ENCODE assay signal across 8 mouse cellular contexts in genomic region chr6:146633629-146634014, GRCm38 (mm10). TPM values are rescaled to one million over a fixed set of nuclear protein-coding genes. Genes with fewer than 3 reads are reported as not detected.
DNase-seq lines count a peak whose midpoint lies in the region; ATAC-seq lines count a peak whose summit lies in the region.

No protein-coding gene starts in this region.

- no peaks in the 10 kb centered on the region for H3K27me3 ChIP-seq in limb, embryonic 10.5 days (ENCODE audit: low read depth, poor library complexity, severe bottlenecking)
- no peaks in the 10 kb centered on the region for H3K27me3 ChIP-seq in midbrain, embryonic 11.5 days (ENCODE audit: control insufficient read depth, insufficient read depth, low read length)

- peak overlapping the region; percentile 53 for H3K4me2 ChIP-seq in midbrain, embryonic 11.5 days

- peak overlapping the region; percentile 79 for H3K9ac ChIP-seq in midbrain, embryonic 11.5 days (ENCODE audit: low read length)

- 16% methylated on average over 14 of the region's 14 CpGs for WGBS in limb, embryonic 10.5 days
- WGBS in midbrain, embryonic 11.5 days: 11% methylated on average over 14 of the region's 14 CpGs

- no peaks in the 10 kb centered on the region for H3K9me3 ChIP-seq in limb, embryonic 10.5 days (replicated peaks)
- H3K9me3 ChIP-seq in midbrain, embryonic 11.5 days (ENCODE audit: control insufficient read depth, low read length): no peaks in the 10 kb centered on the region

- ATAC-seq in cerebellum, adult (ENCODE audit: insufficient number of reproducible peaks, low FRiP score, low TSS enrichment): 0 out of 2 replicates have a peak, but pooled peaks have one; percentile 15
- 0 out of 2 replicates have a peak, but pooled peaks have one; percentile 8 for ATAC-seq in midbrain, embryonic 11.5 days (ENCODE audit: low FRiP score)

- H3K4me3 ChIP-seq in limb, embryonic 10.5 days: peak overlapping the region; percentile 78
- peak overlapping the region; percentile 62 for H3K4me3 ChIP-seq in midbrain, embryonic 11.5 days (ENCODE audit: low read depth, low read length)

- H3K36me3 ChIP-seq in limb, embryonic 10.5 days: no peaks in the 10 kb centered on the region
- H3K36me3 ChIP-seq in midbrain, embryonic 11.5 days (ENCODE audit: control insufficient read depth, insufficient read depth, low read length): no peaks in the 10 kb centered on the region

- H3K27ac ChIP-seq in limb, embryonic 10.5 days: peak overlapping the region; percentile 92
- no peak overlapping the region for H3K27ac ChIP-seq in midbrain, embryonic 11.5 days (ENCODE audit: low read depth, low read length)

- DNase-seq in cerebellum, adult 11 months: no peak
- peak; percentile 47 for DNase-seq in cerebellum, adult 9-10 months
- peak; percentile 17 to 31 for DNase-seq in frontal cortex, postnatal 14 days (ENCODE audit: low spot score in 2 of 2)
- DNase-seq in kidney, adult 11 months: peak; percentile 35
- no peak for DNase-seq in limb, embryonic 10.5 days (ENCODE audit: low spot score)
- peak; percentile 81 for DNase-seq in midbrain, embryonic 11.5 days (ENCODE audit: low spot score, missing footprints)
- no peak for DNase-seq in urinary bladder, postnatal 4 days (ENCODE audit: low spot score in 2 of 2)

- H3K4me1 ChIP-seq in limb, embryonic 10.5 days: peaks cover 26% of the 10 kb centered on the region
- no peaks in the 10 kb centered on the region; the same call in 1 of the 2 replicates for H3K4me1 ChIP-seq in midbrain, embryonic 11.5 days (ENCODE audit: control insufficient read depth, insufficient read depth, low read length)

RNA-seq across cellular contexts. Expression of gene Med21, which starts 8.7 kb away (rescaled TPM):
- polyA plus RNA-seq in limb, embryonic 10.5 days (2016; fragmentation: Nextera tagmentation; extraction: Ambion mirVana): 130 and 139 TPM in 2 replicates
- polyA plus RNA-seq in midbrain, embryonic 11.5 days (2014; fragmentation: Nextera tagmentation; extraction: Ambion mirVana): 125 and 135 TPM in 2 replicates

RNA-seq across cellular contexts. Expression of gene Tm7sf3, which starts 9.0 kb away (rescaled TPM):
- 23.5 and 25.8 TPM in 2 replicates for polyA plus RNA-seq in limb, embryonic 10.5 days (2016; fragmentation: Nextera tagmentation; extraction: Ambion mirVana)
- 26.2 and 28.9 TPM in 2 replicates for polyA plus RNA-seq in midbrain, embryonic 11.5 days (2014; fragmentation: Nextera tagmentation; extraction: Ambion mirVana)

RNA-seq across cellular contexts. Expression of gene Ints13, which starts 56.0 kb away (rescaled TPM):
- 80.1 and 101 TPM in 2 replicates for polyA plus RNA-seq in limb, embryonic 10.5 days (2016; fragmentation: Nextera tagmentation; extraction: Ambion mirVana)
- polyA plus RNA-seq in midbrain, embryonic 11.5 days (2014; fragmentation: Nextera tagmentation; extraction: Ambion mirVana): 101 TPM in 2 replicates

RNA-seq across cellular contexts. Expression of gene Fgfr1op2, which starts 56.6 kb away (rescaled TPM):
- 84.2 and 87.8 TPM in 2 replicates for polyA plus RNA-seq in limb, embryonic 10.5 days (2016; fragmentation: Nextera tagmentation; extraction: Ambion mirVana)
- 77.1 and 78.9 TPM in 2 replicates for polyA plus RNA-seq in midbrain, embryonic 11.5 days (2014; fragmentation: Nextera tagmentation; extraction: Ambion mirVana)

Comparison
In these comparisons a context has a peak if more than half of its experiments do, and no peak if none do; other contexts are left out.
1. DNase-seq: peak in cerebellum, adult 9-10 months (single experiment), frontal cortex, postnatal 14 days (2 of 2), kidney, adult 11 months (single experiment) and midbrain, embryonic 11.5 days (single experiment); none in cerebellum, adult 11 months (single experiment), limb, embryonic 10.5 days (single experiment) and urinary bladder, postnatal 4 days (0 of 2).